Mouse (Mus musculus) fibroblast of lung, adult 2 months (primary cell): ENCODE data around the gene Zfp771.
A peak's percentile ranks its signal among the peaks of the same experiment; 100 is the strongest.

ENCODE experiments used
- DNase-seq: peaks from one replicate; pipeline ENCODE4 v3.0.0-alpha.2; 2011; ENCODE audit warnings: low read depth

Gene Zfp771

GRCm38 (mm10) chr7:127243870-127244657 is at the start of gene Zfp771:
TSS of gene Zfp771 (plus strand) at chr7:127244274.
- peak; percentile 68 for DNase-seq

DNA sequence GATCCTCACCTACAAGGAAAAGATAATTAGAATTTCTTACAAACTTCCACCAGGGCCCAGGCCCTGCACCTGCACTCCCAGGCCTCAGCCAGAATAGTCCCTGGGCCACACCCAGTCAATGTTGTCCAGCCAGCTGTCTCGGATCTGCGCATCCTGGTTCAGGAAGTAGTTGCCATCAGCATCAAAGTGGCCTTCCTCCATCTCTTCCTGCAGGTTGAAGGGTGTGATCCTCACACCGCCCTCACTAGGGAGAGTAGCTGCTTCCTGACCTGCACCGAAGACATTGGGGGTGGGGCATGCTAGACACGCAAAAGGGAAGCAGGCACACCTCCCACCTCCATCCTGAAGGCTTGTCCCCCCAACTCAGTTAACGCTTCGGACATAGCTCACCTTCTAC is 49.4 kb upstream of the Zfp771 start:
- no peak for DNase-seq

DNA sequence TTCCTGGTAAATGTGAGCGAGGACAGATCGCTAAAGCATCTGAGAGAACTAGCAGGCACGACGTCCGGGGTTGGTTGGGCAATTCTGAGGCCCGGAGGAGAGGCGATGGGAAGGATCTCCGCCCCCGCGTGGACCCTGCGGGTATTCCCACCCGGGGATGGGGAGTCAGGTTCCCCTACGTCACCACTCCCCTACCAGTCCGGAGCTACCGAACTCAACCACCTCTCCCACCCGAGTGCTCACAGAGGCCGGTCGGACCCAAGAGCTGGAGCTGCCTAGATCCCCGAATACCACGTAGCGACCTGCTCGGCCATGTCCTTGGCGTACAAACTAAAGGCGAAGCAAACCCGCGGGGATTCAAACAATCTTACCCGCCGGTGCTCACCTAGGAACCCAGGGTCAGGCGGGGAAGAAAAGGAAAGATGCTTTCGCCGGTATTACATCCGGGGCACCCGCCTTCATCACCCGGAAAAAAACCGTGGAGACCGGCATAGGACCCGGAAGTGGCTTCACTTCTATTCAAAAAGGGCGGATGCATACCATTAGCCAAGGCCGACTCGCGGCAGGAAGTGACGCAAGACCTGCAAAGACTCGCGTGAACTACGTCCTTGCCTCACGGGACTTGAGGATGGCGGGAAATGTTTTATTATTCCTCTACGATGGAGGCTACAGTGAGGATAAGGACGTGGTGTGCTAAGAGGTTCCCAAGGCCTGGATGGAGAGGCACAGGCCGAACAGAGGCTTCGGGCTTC is 48.4 kb upstream of the Zfp771 start, which contains the start of gene Cd2bp2:
Gene Cd2bp2 (minus strand): TSS at position 507 of the 752 bp plus-strand sequence.
- DNase-seq: peak; percentile 93

- DNase-seq: no peak
Measured at GRCm38 (mm10) chr7:127196484-127196883, 47.6 kb upstream of the Zfp771 start.

DNA sequence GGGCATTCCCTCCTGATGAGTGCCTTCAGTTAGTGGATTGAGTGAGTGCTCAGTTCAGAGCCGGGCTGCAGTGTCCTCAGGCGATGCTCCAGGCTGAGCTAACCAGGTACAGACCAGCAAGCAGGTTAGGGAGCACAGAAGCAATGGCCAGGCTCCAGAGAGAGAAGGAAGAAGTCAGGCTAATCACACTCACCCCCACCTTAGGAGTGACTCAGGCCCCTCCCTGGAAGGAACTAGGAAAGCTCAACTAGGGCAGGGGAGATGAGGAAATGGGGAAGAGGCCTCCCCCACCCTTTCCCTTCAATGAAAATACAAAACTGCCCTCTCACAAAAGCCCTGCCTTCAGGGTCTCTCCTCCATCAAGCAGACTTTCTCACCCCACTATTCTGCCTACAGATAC is 37.5 kb upstream of the Zfp771 start:
- DNase-seq: no peak

DNA sequence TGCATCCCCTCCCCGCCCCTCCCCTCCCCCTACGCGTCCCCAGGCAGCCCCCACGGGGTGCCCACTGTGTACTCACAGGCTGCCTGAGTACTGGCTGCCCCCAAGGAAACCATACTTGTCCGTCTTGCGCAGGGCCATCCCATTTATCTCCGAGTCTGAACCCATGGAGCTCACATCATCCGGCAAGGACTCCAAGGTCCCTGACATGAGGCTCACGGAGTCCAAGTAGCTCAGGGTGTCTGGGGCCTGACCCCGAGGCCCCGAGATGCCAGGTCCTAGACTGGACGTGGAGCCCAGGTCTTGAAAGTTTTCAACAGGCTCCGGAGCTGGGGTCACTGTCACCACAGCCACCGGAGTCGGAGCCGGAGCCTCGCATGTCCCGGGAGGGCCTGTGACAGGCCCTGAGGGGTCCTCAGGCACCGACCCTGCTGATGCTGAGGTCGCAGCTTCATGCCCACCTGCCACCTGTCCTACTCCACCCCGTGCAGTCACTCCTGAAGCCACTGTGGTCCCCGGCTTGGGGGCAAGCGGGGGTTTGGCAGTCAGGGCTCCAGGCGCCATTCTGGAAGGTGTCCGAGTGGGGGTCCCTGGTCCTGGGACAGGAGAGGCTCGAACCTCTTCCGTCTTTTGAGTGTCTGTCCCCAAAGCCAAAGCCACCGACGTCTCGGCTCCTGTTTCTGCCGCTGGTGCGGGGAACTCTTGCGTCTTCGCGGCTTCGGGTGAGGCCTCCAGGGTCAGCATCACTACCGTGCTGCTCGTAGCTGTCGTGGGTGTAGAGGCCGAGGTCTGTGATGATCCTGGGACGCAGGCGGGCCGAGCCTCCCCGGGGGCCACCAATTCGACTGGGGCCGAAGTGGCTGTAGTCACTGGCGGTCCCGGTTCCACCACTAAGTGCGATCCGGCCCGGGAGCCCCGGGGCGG is 36.4 kb upstream of the Zfp771 start:
- DNase-seq: no peak

DNA sequence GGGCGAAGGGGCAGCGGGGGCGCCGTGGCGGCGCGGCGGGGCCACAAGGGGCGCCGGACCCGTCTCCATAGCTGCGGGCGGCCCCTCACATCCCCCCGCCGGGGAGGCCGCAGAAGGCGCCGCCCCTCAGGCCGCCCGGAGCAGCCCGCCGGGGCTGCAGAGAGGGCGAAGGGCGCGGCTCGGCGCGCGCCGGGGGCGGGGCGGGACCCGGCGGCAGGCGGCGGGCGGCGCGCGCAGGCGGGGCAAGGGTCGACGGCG is 35.9 kb upstream of the Zfp771 start, which contains the start of gene Tbc1d10b:
Gene Tbc1d10b (minus strand): TSS at position 174 of the 258 bp plus-strand sequence.
- DNase-seq: no peak

DNA sequence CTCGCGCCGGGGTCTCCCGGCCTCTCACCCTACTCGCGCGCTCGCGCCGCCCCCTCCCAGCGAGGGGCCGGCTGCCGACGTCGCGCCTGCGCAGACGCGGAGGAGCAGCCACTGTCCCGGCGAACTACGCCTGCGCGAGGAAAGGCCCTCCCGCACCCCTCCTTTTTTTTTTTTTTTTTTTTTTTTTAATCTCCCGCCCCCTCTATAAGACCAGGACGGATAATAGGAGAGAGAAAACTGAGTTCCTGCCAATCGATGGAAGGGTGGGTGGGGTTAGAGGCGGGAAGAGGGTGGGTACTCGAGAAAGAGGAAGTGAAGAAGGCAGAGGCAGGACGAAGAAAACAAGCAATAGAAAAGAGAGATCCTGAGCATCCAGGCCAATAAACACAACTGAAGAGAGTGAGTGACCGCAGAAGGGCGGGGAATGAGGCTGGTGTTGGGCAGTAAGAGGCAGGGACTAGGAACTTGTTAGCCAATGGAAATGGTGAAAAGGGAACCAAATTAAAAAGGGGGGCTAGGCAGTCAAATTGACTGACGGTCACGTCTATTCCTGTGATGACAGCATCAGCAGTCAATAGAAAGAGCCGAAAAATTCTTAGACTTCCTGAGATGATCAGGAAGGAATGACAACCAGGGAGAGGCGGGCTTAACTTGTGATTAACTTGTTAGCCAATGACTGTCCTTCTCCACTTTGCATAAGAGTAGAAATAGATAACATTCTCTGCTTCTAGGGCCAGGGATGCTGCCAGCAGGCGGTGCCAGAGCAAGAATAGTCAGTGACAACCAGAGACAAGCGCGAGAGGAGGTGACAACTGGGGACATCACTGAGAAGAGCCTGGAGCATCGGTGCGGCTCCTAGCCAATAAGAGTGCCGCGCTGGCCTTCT is 35.3 kb upstream of the Zfp771 start, which contains the start of gene Mylpf:
Gene Mylpf (plus strand): TSS at position 338 of the 886 bp plus-strand sequence.
- DNase-seq: peak; percentile 99

DNA sequence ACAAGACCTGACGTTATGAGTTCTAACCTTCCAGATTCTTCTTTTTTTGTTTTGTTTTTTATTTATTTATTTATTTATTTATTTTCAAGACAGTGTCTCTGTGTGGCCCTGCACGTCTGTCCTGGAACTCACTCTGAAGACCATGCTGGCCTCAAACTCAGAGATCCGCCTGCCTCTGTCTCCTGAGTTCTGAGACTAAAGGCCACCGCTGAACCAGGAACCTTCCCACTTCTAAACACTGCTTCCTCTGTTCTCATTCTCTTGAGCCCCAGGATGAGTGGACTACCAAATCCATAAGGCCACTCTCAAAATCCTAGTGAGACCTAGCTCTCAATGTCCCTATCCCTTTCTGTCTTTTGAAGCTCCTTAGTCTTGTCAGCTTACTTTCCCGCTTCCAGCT is 34.2 kb upstream of the Zfp771 start:
- no peak for DNase-seq

DNA sequence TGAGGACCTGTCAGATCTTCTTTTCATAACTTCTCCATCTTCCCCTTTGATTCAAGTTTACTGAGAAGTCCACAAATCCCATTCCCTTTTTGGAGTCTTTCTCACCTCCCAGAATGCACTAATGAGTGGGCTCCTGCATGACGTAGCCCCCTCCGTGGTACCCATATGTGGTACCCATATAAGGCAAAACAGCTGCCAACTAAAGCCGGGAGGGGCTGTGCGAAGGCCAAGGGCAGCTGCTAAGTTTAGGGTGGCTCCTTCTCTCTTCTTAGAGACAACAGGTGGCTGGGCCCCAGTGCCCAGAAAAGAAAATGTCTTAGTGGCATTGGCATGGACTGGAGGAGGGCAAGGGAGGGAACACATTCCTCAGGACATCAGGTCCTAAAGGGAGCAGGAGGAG is 33.8 kb upstream of the Zfp771 start:
- DNase-seq: no peak

DNA sequence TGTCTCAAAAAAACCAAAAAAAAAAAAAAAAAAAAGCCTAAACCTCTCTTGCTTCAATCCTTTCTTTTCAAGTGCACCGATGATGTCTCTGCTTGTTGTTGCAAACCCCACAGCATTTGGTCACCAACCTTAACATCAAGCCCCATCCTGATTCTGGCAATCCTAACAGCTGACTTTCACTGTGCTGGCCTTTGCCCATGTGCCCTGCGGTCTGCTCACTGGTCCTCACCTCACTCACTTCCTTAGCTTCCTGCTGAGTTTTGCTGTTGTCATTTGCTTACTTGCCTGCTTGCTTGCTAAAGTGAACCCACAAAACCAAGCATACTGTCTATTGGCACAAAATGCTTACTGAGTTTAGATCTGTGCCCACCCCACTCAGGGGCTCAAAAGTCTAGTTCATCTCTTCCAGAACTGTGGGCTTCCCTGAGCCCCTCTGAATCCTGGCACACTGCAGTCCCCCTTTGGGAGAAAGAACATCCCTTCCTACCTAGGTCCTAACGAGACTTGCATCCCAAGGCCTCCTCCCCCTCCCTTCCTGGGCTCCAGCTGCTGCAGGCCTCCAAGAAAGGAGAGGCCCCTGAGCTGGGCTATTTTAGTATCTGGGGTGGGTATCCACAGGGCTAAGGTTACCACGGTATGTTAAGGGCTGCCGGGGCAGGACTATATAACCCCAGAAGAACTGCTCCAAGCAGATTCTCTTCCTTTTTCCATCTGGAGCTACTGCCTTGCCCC is 32.9 kb upstream of the Zfp771 start:
- DNase-seq: no peak

DNA sequence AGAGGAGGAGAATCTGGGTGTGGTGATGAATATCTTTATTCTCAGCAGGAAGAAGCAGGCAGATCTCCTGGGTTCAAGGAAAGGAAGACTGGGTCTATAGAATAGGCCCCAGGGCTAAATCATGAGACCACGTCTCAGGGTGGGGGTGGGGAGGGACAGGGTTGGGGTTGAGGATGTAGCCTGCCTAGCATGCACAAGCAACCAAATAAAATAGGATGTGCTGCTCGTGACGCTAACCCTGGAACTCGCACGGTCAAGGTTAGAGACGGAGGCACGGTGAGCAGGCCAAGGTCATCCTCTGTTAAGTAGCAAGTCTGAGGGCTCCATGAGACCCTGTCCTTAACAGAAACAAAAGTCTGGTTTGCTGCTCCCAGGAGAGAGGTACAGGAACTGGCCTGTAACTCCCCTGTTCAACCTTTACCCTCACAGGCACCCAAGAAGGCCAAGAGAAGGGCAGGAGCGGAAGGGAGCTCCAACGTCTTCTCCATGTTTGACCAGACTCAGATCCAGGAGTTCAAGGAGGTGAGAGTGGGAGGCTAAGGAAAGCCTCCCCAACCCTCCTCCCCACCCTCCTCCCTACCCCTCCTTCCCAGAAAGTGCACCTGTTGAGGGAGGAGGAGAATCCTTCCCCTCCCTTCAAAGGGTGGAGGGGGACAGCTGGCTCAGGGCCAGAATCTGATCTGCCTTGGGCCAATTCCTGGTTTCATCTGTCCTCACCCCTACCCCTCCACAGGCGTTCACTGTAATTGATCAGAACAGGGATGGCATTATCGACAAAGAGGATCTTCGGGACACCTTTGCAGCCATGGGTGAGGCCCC is 31.4 kb upstream of the Zfp771 start:
- no peak for DNase-seq

- no peak for DNase-seq
Measured at GRCm38 (mm10) chr7:127213485-127213884, 30.6 kb upstream of the Zfp771 start.

- no peak for DNase-seq
Measured at GRCm38 (mm10) chr7:127213930-127214329, 30.1 kb upstream of the Zfp771 start.

DNA sequence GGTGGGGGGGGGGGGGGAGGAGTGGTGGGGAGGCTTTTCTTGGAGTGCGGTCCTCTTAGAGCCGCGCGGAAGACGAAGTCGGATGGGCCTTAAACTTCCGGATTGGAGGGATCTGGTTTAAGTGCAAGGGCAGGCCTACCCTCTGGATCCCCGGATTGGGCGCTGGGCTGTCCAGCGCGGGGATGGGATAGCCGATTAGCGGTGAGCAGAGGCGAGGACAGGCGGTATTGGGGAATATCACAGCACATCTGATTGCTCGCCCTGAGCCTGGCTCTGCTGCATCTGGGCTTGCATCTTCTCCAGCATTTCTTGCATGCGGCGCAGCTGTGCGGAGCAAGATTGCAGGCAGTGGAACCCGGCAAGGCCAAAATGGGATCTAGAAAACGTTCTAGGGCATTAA is 29.6 kb upstream of the Zfp771 start:
- no peak for DNase-seq

DNA sequence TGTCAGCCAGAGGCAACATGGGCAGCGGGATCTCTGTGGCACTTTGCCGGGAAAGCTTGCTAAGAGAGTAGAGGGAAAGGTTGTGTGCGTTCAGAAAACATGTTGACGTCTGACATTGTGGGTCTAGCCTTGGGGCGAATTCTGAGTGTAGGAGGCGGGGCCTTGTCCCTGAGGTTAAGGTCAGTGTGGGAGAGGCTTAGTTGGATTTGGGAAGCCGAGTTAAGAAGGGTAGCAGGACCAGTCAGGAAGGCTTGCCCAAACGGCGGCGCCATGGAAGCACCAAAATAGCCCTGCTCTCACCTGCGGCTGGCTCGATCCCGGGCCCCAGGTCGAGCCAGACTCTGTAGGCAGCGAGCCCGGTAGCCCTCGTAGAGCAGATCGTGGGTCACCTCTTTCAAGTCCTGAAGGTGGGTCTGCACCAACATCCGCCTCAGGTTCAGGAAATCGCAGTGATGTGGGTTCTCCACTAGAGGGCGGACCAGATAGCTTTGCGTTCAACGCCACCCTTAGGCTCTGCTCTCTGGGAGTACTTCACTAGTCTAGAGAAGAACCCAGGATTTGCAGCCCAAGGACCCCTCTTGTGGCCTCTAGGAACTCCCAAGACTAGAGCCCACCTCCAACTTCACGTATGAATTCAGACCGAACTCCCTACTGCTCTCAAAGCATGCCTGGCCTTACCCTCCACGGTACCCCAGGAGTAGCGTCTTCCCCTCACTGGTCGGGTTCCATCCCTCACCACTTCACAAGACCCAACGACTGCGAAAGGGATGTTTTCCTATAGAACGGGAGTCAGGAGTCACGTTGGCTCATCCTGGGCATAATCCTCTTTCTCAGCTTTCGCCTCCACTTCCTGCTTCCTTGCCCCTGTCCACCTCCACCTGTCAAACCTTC is 28.8 kb upstream of the Zfp771 start:
- DNase-seq: peak; percentile 33

DNA sequence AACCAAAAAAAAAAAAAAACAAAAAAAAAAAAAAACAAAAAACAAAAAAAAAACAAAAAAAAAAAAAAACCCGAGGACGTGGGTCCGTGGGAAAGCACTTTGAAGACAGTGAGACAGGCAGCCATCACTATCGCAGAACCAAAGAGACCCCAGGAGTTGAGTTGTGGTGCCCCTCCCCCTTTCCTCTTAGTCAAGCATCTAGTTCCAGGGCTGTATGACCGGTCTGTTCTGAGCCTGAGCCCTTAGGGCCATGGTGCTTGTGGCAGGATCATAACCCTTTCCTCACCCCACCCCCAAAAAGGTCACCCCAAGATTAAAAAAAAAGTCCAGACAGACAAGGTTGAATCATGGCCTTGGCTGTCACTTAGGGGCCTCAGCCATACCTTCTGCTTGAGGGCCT is 27.8 kb upstream of the Zfp771 start:
- DNase-seq: no peak

DNA sequence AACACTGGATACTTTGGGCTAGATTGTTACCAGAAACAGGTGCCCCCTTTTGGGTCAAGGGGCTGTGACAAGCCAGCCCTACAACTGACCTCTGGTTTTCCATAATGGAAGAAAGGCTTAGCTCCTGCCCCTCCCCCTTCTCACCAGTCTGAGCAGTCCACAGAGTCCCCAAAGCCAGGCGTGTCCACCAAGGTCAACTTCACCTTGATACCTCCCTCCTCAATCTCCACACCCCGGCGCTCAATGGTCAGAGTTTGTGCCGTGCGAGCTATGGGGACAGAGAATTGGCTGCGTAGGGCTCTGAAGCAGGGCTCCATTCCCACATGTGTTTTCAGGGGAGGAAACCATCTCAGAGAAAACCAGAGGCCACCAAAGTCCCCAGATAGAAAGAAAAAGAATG is 26.6 kb upstream of the Zfp771 start:
- no peak for DNase-seq
